Mouse (Mus musculus) bone marrow macrophage, adult 2 months (primary cell): ENCODE results near the gene 3110021N24Rik.

Experiments used
- CTCF ChIP-seq: IDR thresholded peaks from 2 replicates; pipeline ENCODE4 v1.5.1; 2012; ENCODE audit warnings: low read depth, mild to moderate bottlenecking, low read length, moderate library complexity
- POLR2A ChIP-seq: IDR thresholded peaks from 2 replicates; pipeline ENCODE4 v1.6.1; 2012; ENCODE audit warnings: mild to moderate bottlenecking, low read depth, low read length, borderline replicate concordance

DNA sequence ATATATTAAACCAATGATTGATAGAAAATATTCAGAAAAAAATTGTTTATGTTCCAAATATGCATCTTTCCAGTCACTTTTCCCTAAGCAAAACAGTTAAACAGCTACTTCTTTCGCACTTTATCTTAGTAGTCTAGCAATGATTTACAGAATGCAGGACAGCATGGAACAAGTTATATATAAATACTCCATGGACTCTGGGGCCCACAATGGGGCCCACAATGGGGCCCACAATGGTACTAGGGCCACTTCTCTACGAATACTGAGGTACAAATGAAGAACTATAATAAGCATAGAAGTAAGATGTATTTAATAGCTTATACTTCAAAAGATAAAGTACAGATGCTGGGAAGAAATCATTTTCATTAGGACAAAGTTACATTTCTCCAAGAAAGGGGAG is 4.7 kb downstream of the 3110021N24Rik start:
- TF ChIP-seq CTCF (no peak), POLR2A (no peak)
